Mouse (Mus musculus): Measurements from ENCODE around the gene Ece1. TPM values are rescaled to one million over a fixed set of nuclear protein-coding genes. Genes with fewer than 3 reads are reported as not detected.

The Ece1 gene
- total and polyA plus RNA-seq, 3 experiments: 25.3 to 43.8 TPM; not detected in 1

DNA sequence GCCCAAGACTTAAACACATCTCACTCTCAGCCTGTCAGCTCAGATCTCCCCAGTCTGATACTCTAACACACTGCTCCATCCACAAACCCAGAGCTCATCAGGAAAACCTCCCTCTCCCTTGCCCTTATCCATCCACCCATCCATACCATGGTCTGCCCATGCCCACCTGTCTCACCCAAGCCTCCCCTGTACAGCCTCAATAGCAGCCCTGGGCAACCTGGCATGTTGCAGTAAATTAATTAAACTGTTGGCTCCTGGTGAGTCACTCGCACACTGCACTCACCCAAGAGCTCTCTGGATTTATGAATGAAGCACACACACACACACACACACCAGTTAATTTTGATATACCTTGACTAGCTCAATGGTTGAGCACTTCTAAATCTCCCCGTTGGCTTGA is 23.2 kb upstream of the Ece1 start:
- H3K36me3 ChIP-seq (ENCODE audit: control insufficient read depth in 1 of 2, insufficient read depth in 2 of 2, low read length in 2 of 2): no peaks in the 10 kb centered on the region
- no peak overlapping the region for H3K9ac ChIP-seq (ENCODE audit: control insufficient read depth, low read depth, low read length, poor library complexity, severe bottlenecking)
- TF ChIP-seq POLR2A (IDR thresholded peaks at IDR 0.05; ENCODE audit: control insufficient read depth in 1 of 2, insufficient read depth in 1 of 2, low read depth in 1 of 2, low read length in 2 of 2, poor library complexity in 1 of 2): no peak
- no peak for TF ChIP-seq CHD1 (IDR thresholded peaks at IDR 0.05; ENCODE audit: low read depth, low read length)
- no peak for TF ChIP-seq ZNF384 (IDR thresholded peaks at IDR 0.05; ENCODE audit: low read depth, low read length)
- no peak for TF ChIP-seq TBP (IDR thresholded peaks at IDR 0.05; ENCODE audit: low read depth, low read length)
- no peak for TF ChIP-seq NELFE (IDR thresholded peaks at IDR 0.05; ENCODE audit: low read depth, low read length)
- TF ChIP-seq HCFC1 (IDR thresholded peaks at IDR 0.05; ENCODE audit: low read depth, low read length): no peak
- no peak for TF ChIP-seq UBTF (IDR thresholded peaks at IDR 0.05; ENCODE audit: borderline replicate concordance, insufficient read depth, low read depth, low read length)
- no peak for TF ChIP-seq KAT2A (conservative IDR thresholded peaks at IDR 0.05; ENCODE audit: low read depth, low read length)
- TF ChIP-seq BHLHE40 (IDR thresholded peaks at IDR 0.05; ENCODE audit: borderline replicate concordance, low read depth, low read length): no peak
- TF ChIP-seq MAFK (IDR thresholded peaks at IDR 0.05; ENCODE audit: borderline replicate concordance, low read depth, low read length): no peak
- TF ChIP-seq GABPA (IDR thresholded peaks at IDR 0.05; ENCODE audit: low read depth, low read length): no peak
- no peak for TF ChIP-seq NRF1 (IDR thresholded peaks at IDR 0.05; ENCODE audit: insufficient read depth, low read depth, low read length, poor library complexity, severe bottlenecking)
- TF ChIP-seq MAZ (IDR thresholded peaks at IDR 0.05; ENCODE audit: low read depth, low read length): no peak
- TF ChIP-seq MYC (IDR thresholded peaks at IDR 0.05; ENCODE audit: low read depth, low read length): no peak
- TF ChIP-seq ETS1 (IDR thresholded peaks at IDR 0.05; ENCODE audit: low read depth, low read length): no peak
- TF ChIP-seq POLR2AphosphoS2 (IDR thresholded peaks at IDR 0.05; ENCODE audit: low read length): no peak
- no peak for TF ChIP-seq MEF2A (IDR thresholded peaks at IDR 0.05; ENCODE audit: extremely low read depth, insufficient replicate concordance, low read depth, low read length, poor library complexity, severe bottlenecking)
- TF ChIP-seq ELF1 (IDR thresholded peaks at IDR 0.05; ENCODE audit: low read depth, low read length): no peak
- TF ChIP-seq MXI1 (IDR thresholded peaks at IDR 0.05; ENCODE audit: low read depth, low read length): no peak
- H3K27ac ChIP-seq (ENCODE audit: control insufficient read depth, low read depth, low read length): no peak overlapping the region
- H3K27me3 ChIP-seq (ENCODE audit: control insufficient read depth in 1 of 2, insufficient read depth in 2 of 2, low read length in 2 of 2): no peaks in the 10 kb centered on the region
- no peak overlapping the region for H3K4me3 ChIP-seq (ENCODE audit: control insufficient read depth in 1 of 2, insufficient read depth in 1 of 2, low read depth in 2 of 2, low read length in 2 of 2)
- no peak for DNase-seq (ENCODE audit: low read depth, low spot score)
- H3K9me3 ChIP-seq (replicated peaks; ENCODE audit: insufficient read depth, low read length): no peaks in the 10 kb centered on the region
- no peaks in the 10 kb centered on the region for H3K4me1 ChIP-seq (ENCODE audit: control insufficient read depth in 1 of 2, insufficient read depth in 2 of 2, low read length in 2 of 2)
- H3K79me2 ChIP-seq (ENCODE audit: control insufficient read depth, insufficient read depth, low read length, poor library complexity): no peaks in the 10 kb centered on the region

DNA sequence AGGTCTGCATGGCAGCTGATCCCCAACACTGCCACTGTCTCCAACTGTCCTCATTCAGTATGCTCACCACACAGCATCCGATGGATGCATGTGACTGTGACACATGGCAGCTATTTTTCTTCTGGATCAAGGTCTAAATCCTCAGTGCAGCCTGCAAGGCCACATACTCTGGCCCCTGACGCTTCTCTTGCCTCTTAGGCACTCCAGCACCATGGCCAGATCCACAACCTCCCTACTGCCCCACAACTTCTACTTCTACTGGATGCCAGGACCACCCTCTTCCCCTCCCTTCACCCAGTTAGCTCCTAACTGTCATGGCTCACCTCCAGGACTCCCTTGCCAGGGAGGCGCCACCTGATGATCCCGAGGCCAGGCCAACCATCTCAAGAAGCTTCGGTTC is 22.6 kb upstream of the Ece1 start:
- H3K79me2 ChIP-seq (ENCODE audit: control insufficient read depth, insufficient read depth, low read length, poor library complexity): no peaks in the 10 kb centered on the region
- H3K27me3 ChIP-seq (ENCODE audit: control insufficient read depth in 1 of 2, insufficient read depth in 2 of 2, low read length in 2 of 2): no peaks in the 10 kb centered on the region
- DNase-seq (ENCODE audit: low read depth, low spot score): no peak
- H3K9ac ChIP-seq (ENCODE audit: control insufficient read depth, low read depth, low read length, poor library complexity, severe bottlenecking): no peak overlapping the region
- no peak overlapping the region for H3K27ac ChIP-seq (ENCODE audit: control insufficient read depth, low read depth, low read length)
- TF ChIP-seq ZC3H11A (IDR thresholded peaks at IDR 0.05; ENCODE audit: low read depth, low read length) (no peak), POLR2AphosphoS2 (IDR thresholded peaks at IDR 0.05; ENCODE audit: low read length) (no peak), BHLHE40 (IDR thresholded peaks at IDR 0.05; ENCODE audit: borderline replicate concordance, low read depth, low read length) (no peak), MAZ (IDR thresholded peaks at IDR 0.05; ENCODE audit: low read depth, low read length) (no peak), E2F4 (IDR thresholded peaks at IDR 0.05; ENCODE audit: borderline replicate concordance, low read depth, low read length) (no peak), CHD1 (IDR thresholded peaks at IDR 0.05; ENCODE audit: low read depth, low read length) (no peak), POLR2A (IDR thresholded peaks at IDR 0.05; ENCODE audit: control insufficient read depth in 1 of 2, insufficient read depth in 1 of 2, low read depth in 1 of 2, low read length in 2 of 2, poor library complexity in 1 of 2) (no peak), TAL1 (IDR thresholded peaks at IDR 0.05; ENCODE audit: low read length) (no peak), MYC (IDR thresholded peaks at IDR 0.05; ENCODE audit: low read depth, low read length) (no peak), HCFC1 (IDR thresholded peaks at IDR 0.05; ENCODE audit: low read depth, low read length) (no peak), MYB (IDR thresholded peaks at IDR 0.05; ENCODE audit: low read depth, low read length) (no peak), MAX (IDR thresholded peaks at IDR 0.05; ENCODE audit: low read length) (no peak), ETS1 (IDR thresholded peaks at IDR 0.05; ENCODE audit: low read depth, low read length) (no peak), EP300 (IDR thresholded peaks at IDR 0.05; ENCODE audit: low read depth in 1 of 2, low read length in 2 of 2) (no peak), RCOR1 (IDR thresholded peaks at IDR 0.05; ENCODE audit: low read depth, low read length) (no peak), ZMIZ1 (IDR thresholded peaks at IDR 0.05; ENCODE audit: low read depth, low read length) (no peak)
- no peak overlapping the region for H3K4me3 ChIP-seq (ENCODE audit: control insufficient read depth in 1 of 2, insufficient read depth in 1 of 2, low read depth in 2 of 2, low read length in 2 of 2)
- H3K4me1 ChIP-seq (ENCODE audit: control insufficient read depth in 1 of 2, insufficient read depth in 2 of 2, low read length in 2 of 2): no peaks in the 10 kb centered on the region
- no peaks in the 10 kb centered on the region for H3K9me3 ChIP-seq (replicated peaks; ENCODE audit: insufficient read depth, low read length)
- no peaks in the 10 kb centered on the region for H3K36me3 ChIP-seq (ENCODE audit: control insufficient read depth in 1 of 2, insufficient read depth in 2 of 2, low read length in 2 of 2)
